Mouse (Mus musculus): ENCODE measurements around the gene Gm6763.
"Not testable (repeated sequence)": the region's sequence is repeated elsewhere in the genome, so short reads cannot be mapped to it uniquely, and the experiment has no call there.

Gm6763 gene

DNA sequence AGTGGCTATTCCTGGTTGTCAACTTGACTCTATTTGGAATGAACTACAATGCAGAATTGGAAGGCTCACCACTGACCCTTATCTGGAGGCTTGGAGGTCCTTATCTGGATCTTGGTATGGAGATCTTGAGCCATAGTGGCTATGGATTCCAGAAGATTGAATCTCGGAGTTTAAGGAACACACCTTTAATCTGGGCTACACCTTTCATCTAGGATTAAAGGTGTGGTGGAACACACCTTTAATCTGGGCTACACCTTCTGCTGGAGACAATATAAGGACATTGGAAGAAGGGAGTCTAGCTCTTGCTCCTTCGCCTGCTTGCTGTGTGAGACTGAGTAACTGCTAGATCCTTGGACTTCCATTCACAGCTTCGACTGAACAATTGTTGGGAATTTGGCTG lies at the start of gene Gm6763:
Gene Gm6763, plus strand, starts transcription at position 301 of the 400 bp plus-strand sequence.
- not testable (repeated sequence) for DNase-seq

GRCm38 (mm10) chr10:104110044-104110443 lies 41.3 kb upstream of the Gm6763 start:
- DNase-seq: no peak

- DNase-seq: no peak
These were observed 33.0 kb upstream of the Gm6763 start for GRCm38 (mm10) chr10:104118312-104118711.

GRCm38 (mm10) chr10:104142687-104143086 lies 8.6 kb upstream of the Gm6763 start, which contains the start of gene Gm21293:
Gm21293 (plus strand) TSS chr10:104142987.
- DNase-seq: not testable (repeated sequence)

DNA sequence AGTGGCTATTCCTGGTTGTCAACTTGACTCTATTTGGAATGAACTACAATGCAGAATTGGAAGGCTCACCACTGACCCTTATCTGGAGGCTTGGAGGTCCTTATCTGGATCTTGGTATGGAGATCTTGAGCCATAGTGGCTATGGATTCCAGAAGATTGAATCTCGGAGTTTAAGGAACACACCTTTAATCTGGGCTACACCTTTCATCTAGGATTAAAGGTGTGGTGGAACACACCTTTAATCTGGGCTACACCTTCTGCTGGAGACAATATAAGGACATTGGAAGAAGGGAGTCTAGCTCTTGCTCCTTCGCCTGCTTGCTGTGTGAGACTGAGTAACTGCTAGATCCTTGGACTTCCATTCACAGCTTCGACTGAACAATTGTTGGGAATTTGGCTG lies 8.4 kb downstream of the Gm6763 start, which contains the start of gene Gm8764:
Gene Gm8764, plus strand, starts transcription at position 301 of the 400 bp plus-strand sequence.
- not testable (repeated sequence) for DNase-seq

DNA sequence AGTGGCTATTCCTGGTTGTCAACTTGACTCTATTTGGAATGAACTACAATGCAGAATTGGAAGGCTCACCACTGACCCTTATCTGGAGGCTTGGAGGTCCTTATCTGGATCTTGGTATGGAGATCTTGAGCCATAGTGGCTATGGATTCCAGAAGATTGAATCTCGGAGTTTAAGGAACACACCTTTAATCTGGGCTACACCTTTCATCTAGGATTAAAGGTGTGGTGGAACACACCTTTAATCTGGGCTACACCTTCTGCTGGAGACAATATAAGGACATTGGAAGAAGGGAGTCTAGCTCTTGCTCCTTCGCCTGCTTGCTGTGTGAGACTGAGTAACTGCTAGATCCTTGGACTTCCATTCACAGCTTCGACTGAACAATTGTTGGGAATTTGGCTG lies 16.9 kb downstream of the Gm6763 start, which contains the start of gene Gm21304:
Gene Gm21304, plus strand, starts transcription at position 301 of the 400 bp plus-strand sequence.
- DNase-seq: not testable (repeated sequence)

DNA sequence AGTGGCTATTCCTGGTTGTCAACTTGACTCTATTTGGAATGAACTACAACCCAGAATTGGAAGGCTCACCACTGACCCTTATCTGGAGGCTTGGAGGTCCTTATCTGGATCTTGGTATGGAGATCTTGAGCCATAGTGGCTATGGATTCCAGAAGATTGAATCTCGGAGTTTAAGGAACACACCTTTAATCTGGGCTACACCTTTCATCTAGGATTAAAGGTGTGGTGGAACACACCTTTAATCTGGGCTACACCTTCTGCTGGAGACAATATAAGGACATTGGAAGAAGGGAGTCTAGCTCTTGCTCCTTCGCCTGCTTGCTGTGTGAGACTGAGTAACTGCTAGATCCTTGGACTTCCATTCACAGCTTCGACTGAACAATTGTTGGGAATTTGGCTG lies 25.4 kb downstream of the Gm6763 start, which contains the start of gene Gm21312:
Gene Gm21312, plus strand, starts transcription at position 301 of the 400 bp plus-strand sequence.
- not testable (repeated sequence) for DNase-seq

GRCm38 (mm10) chr10:104185233-104185632 lies 33.9 kb downstream of the Gm6763 start, which contains the start of gene Gm20765:
Gm20765 (plus strand) TSS chr10:104185533.
- DNase-seq: not testable (repeated sequence)

DNA sequence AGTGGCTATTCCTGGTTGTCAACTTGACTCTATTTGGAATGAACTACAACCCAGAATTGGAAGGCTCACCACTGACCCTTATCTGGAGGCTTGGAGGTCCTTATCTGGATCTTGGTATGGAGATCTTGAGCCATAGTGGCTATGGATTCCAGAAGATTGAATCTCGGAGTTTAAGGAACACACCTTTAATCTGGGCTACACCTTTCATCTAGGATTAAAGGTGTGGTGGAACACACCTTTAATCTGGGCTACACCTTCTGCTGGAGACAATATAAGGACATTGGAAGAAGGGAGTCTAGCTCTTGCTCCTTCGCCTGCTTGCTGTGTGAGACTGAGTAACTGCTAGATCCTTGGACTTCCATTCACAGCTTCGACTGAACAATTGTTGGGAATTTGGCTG lies 42.4 kb downstream of the Gm6763 start, which contains the start of gene Gm4340:
Gene Gm4340, plus strand, starts transcription at position 301 of the 400 bp plus-strand sequence.
- DNase-seq: not testable (repeated sequence)

Measured in layer of hippocampus, adult 9-11 months (tissue).